Mouse (Mus musculus) B cell, adult 67 days (primary cell): Measurements from ENCODE around the gene Abhd8. TPM values are rescaled to one million over a fixed set of nuclear protein-coding genes. Genes with fewer than 3 reads are reported as not detected.

Experiments
- total RNA-seq, 2 experiments: library from RNA; stranded (reverse); gene quantifications; 4 replicates each; pipeline ENCODE4 v1.2.4; 2023

The Abhd8 gene
- 10 to 100 TPM; 11.8 to 15.0 TPM for total RNA-seq

DNA sequence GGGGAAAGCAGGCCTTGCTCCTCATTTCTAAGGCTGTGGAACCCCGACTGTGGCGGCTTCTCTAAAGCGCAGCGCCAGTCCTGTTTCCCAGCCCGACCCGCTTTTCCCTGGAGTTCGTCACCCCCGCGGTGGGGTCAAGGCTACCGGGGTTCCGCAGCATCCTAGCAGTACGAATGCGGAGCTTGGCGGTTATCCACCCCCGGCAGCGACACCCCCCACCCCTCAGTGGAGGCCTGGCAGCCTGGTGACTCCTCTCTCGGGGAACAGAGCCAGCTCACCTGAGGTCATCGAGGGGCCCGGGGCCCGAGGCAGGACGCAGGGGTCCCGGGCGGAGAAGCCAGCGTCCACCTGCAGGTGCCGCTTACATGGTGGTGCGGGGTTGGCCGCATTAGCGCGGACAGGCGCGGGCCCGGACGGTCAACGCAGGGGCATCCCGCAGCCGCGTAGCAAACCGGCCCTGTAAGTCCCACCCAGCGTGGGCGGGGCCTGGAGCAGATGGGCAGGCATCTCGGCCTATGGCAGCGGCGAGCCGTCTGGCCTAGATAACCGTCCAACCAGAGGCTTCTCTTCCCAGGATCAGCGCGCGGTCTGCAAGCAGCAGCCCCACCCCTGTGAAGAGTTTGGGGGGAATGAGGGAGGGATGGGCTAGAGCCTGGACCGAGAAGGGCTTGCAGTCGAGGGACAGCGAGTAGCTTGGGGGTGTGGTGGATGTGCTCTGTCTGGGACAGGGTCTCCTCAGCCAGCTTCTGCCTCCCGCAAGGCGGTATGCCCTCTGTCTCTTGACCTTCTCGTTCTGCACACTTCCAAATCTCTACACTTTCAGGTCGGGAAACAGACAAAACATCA, at the start of gene Abhd8:
TSS of gene Abhd8 (minus strand) at position 468 of the 846 bp plus-strand sequence.

DNA sequence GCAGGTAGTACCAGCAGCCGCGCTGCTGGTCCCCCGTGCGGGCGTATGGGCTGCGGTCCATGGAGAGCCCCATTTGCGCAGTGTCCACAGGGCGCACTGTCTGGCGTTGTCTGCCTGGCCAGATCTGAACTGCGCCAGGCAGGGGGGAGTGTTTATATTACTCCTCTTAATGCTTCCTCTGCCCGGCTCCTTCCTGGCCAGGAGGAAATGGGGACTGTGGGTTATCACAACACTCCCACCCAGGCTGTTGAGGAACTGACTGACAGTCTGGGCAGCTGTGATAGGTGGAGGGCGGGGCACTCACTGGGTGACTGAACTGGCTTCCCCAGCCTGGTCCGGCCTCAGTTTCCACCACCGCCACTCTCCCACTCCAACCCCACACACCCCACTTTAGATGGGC, 48.2 kb upstream of the Abhd8 start, which contains the start of gene Plvap:
TSS of gene Plvap (minus strand) at position 109 of the 400 bp plus-strand sequence.

DNA sequence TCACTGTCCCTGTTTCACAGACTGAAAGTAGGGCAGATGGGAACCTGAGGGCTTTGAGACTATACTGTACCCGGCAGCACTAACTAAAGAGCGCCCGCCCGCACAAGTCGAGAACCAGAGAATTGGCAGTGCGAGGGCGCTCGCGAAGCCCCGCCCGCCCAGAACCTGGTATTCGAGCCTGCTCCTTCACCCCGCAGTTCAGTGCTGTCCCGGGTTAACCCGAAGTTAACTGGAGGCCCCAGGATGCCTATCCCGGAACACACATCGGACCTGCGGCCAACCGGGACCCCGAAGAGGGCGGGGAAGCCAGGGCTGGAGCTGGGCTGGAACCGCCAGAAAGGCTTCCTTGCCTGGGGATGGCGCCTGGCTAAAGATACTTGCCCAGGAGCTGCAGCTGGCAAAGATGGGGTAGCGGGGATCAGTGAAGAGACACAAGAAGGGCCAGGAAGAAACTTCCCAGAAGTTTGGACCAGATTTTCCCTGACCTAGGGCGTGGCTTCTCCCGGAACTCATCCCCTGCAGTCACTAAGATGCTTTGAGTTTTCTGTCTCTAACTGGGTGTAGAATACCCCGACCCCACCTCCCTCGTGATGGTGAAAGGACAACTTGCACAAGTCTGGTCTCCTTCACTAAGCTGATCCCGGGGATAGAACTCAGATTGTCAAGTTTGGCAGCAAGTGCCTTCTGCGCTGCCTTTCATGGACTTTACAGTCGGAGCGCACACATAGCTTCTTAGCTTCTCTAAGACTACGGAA, 24.4 kb upstream of the Abhd8 start, which contains the start of gene Gtpbp3:
TSS of gene Gtpbp3 (plus strand) at position 413 of the 755 bp plus-strand sequence.

DNA sequence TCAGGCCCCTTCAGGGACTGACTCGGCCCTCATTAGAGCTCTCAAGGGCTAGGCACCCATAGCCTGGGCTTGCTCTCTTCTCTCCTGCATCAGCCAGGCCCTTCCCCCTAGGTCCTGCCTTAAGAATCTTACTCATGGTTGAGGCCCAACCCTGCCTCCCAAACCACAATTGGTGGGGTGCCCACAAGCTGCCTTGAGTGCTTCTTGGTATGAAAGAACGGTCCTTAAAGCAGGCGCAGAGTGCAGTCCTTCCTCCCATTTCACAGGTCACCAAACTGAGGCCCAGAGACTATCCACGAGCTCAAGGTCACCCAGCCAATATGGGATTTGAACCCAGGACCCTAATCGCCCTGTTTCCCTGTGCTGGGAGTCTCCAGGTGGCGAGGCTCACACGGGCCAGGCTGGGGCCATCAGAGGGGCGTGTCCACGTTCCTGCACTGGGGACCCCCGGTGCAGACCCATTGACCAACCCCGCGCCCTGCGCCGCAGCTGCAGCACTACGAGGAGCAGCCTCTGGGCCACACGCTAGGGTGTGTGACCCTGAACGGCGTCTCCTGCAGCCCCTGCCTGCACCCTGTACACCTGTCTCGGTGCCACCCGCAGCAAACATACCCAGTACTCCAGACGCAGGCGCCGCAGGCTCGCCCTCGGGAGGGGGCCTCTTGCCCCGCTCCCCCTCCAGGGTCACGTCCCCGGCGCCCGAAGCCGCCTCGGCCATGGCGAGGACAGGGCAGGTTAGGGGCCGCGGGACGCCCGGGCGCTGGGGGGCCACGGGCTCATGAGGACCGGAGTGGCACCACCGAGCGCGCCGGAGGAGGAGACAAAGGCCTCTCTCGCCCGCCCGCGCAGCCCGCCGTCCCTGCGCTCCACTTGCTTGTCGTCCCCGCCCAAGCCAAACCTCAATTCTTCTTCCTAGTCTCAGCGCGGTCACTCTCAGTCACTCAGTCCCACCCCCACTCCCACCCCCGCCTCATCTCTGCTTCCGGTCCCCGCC, 22.0 kb upstream of the Abhd8 start, which contains the start of gene Ano8:
TSS of gene Ano8 (minus strand) at position 822 of the 994 bp plus-strand sequence.

DNA sequence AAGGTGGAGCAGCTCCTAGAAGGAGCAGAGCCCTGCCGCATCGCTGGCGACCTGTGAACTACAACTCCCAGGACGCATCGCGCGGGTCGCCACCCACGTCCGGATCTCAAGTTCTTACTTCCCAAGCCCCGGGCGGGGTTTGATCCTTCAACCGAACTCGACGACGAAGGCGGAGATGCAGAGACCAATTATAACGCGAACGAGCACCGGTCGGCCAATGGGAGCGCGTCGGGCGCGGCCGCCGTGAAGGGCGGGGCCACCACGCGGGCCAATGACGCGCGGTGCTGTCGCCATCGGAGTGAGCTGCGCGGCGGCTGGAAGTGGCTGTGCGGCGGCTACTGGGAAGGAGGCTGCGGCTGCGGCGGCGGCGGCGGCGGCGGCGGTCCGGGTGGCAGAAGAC, 5.5 kb upstream of the Abhd8 start, which contains the start of gene Dda1:
TSS of gene Dda1 (plus strand) at position 284 of the 400 bp plus-strand sequence.

DNA sequence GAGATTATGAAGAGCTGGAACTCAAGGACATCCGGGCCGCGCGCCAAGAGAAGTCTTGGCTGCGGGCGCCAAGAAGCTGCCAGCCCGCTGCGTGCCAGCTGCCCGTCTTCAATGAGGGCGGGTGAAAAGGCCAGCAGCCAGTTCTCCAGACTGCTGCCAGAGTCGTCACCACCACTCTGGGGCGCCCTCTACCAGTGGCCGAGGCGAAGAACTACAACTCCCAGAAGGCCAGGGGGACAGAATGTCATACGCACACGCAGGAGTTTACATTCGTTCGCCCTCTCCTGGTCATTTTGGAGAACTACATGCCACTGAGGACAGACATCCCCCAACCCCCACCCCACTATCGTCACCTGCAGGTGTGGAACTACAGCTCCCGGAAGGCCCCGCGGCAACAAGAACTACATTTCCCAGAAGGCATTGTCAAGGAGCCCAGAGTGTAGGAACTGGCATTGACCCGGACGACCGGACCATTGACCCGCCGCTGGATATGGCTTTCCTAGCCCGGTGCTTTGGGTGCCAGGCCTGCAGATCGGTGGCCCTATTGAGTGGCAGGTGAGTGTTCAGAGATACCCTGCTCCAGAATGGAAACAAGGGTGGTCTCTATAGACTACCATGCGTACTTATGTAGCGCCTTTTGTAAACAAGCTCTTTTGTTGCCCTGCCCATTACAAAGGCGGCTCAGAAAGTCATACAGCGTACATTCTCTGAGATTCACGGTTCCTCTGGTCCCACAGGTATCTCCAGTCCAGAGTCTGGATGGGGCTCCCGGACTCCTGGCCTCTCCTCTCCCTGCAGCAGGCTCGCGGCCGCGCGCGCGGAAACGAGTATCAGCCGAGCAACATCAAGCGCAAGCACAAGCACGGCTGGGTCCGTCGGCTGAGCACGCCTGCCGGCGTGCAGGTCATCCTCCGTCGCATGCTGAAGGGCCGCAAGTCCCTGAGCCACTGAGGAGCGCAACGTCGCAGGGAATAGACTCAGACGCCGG, 1.4 kb upstream of the Abhd8 start, which contains the start of gene Mrpl34:
TSS of gene Mrpl34 (plus strand) at position 447 of the 988 bp plus-strand sequence.

Other genes with a start within 250 kb of the Abhd8 start
- gene Myo9b, start 190.9 kb downstream of the Abhd8 start, total RNA-seq, result 100 to 1,000 TPM; 109 to 110 TPM
- 10 to 100 TPM; 26.8 to 29.0 TPM for gene Haus8, start 190.7 kb downstream of the Abhd8 start, total RNA-seq
- gene Use1, start 96.8 kb downstream of the Abhd8 start, total RNA-seq, result 100 to 1,000 TPM; 258 to 270 TPM
- gene Ocel1, start 92.4 kb downstream of the Abhd8 start, total RNA-seq, result 10 to 100 TPM; 22.3 to 26.9 TPM
- gene Nr2f6, start 81.7 kb downstream of the Abhd8 start, total RNA-seq, result 10 to 100 TPM; 15.1 to 18.0 TPM
- gene Ushbp1, start 67.9 kb downstream of the Abhd8 start, total RNA-seq, result not detected
- gene Babam1, start 66.8 kb downstream of the Abhd8 start, total RNA-seq, result 100 to 1,000 TPM in 1 of 2 experiments, 10 to 100 TPM in 1; 84.4 to 121 TPM
- gene Ankle1, start 57.6 kb downstream of the Abhd8 start, total RNA-seq, result 1 to 10 TPM in 1 of 2 experiments, not detected in 1; 1.5 TPM
- 10 to 100 TPM; 32.9 to 38.4 TPM for gene Mrpl34, start 1.3 kb upstream of the Abhd8 start, total RNA-seq
- 100 to 1,000 TPM; 113 to 125 TPM for gene Dda1, start 5.5 kb upstream of the Abhd8 start, total RNA-seq
- gene Ano8, start 22.3 kb upstream of the Abhd8 start, total RNA-seq, result 10 to 100 TPM; 13.9 to 14.8 TPM
- 10 to 100 TPM; 22.3 to 22.4 TPM for gene Gtpbp3, start 24.4 kb upstream of the Abhd8 start, total RNA-seq
- under 1 TPM in 1 of 2 experiments, not detected in 1; 0.27 TPM for gene Plvap, start 48.1 kb upstream of the Abhd8 start, total RNA-seq
- gene Ccdc194, start 62.1 kb upstream of the Abhd8 start, total RNA-seq, result not detected
- 10 to 100 TPM; 24.4 to 37.1 TPM for gene Bst2, start 73.8 kb upstream of the Abhd8 start, total RNA-seq
- 10 to 100 TPM; 47.0 to 50.1 TPM for gene Mvb12a, start 79.3 kb upstream of the Abhd8 start, total RNA-seq
- gene Tmem221, start 95.2 kb upstream of the Abhd8 start, total RNA-seq, result not detected
- gene Nxnl1, start 102.9 kb upstream of the Abhd8 start, total RNA-seq, result not detected
- gene Slc27a1, start 105.2 kb upstream of the Abhd8 start, total RNA-seq, result 10 to 100 TPM; 10.2 to 10.8 TPM
- 100 to 1,000 TPM; 106 to 110 TPM for gene Pgls, start 128.5 kb upstream of the Abhd8 start, total RNA-seq
- gene Fam129c, start 134.0 kb upstream of the Abhd8 start, total RNA-seq, result 100 to 1,000 TPM; 128 to 172 TPM
- gene Colgalt1, start 147.3 kb upstream of the Abhd8 start, total RNA-seq, result 100 to 1,000 TPM; 126 to 133 TPM
- 1 to 10 TPM in 1 of 2 experiments, under 1 TPM in 1; 0.12 to 1.9 TPM for gene Unc13a, start 208.1 kb upstream of the Abhd8 start, total RNA-seq
- 10 to 100 TPM; 81.2 to 87.3 TPM for gene Jak3, start 212.6 kb upstream of the Abhd8 start, total RNA-seq
- 10 to 100 TPM; 31.2 to 43.9 TPM for gene Insl3, start 225.6 kb upstream of the Abhd8 start, total RNA-seq
- under 1 TPM; 0.70 to 0.83 TPM for gene B3gnt3, start 238.1 kb upstream of the Abhd8 start, total RNA-seq